Mouse (Mus musculus): ENCODE measurements around the gene Ranbp9. TPM values are rescaled to one million over a fixed set of nuclear protein-coding genes. Genes with fewer than 3 reads are reported as not detected.
"Not testable (repeated sequence)": the region's sequence is repeated elsewhere in the genome, so short reads cannot be mapped to it uniquely, and the experiment has no call there.

The Ranbp9 gene
- polyA plus RNA-seq, 1 experiment from 2014 or later: 12.8 TPM

- H3K4me1 ChIP-seq: peaks cover 23% of the 10 kb centered on the region
- no peak overlapping the region for H3K27ac ChIP-seq
- no peak overlapping the region for H3K4me3 ChIP-seq
- H3K9ac ChIP-seq: no peak overlapping the region
- WGBS: 86% methylated on average over 5 of the region's 5 CpGs
- ATAC-seq (ENCODE audit: low FRiP score): no peak
- 0 out of 2 replicates have a peak, but pooled peaks cover under 1% of the 10 kb centered on the region for H3K9me3 ChIP-seq (replicated peaks)
- H3K36me3 ChIP-seq: no peaks in the 10 kb centered on the region
- H3K4me2 ChIP-seq (replicated peaks): no peak overlapping the region
- H3K27me3 ChIP-seq: no peaks in the 10 kb centered on the region
These were observed 6.4 kb downstream of the Ranbp9 start for GRCm38 (mm10) chr13:43474722-43475121.

DNA sequence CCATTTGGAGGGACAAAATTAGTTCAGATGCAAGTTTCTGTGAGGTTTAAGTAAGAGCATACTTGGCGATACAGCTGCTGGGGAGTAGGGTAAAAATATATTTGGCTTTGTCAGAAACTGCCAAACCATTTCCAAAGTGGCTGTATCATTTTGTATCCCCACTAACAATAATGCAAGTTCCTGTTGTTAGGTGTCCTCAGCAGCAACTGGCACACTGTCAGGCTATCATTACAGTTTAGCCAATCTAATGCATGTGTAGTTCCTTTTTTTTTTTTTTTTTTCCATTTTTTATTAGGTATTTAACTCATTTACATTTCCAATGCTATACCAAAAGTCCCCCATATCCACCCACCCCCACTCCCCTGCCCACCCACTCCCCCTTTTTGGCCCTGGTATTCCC, 9.2 kb downstream of the Ranbp9 start:
- peaks cover 10% of the 10 kb centered on the region for H3K4me1 ChIP-seq
- H3K4me2 ChIP-seq (replicated peaks); H3K9ac ChIP-seq; H3K27me3 ChIP-seq; H3K36me3 ChIP-seq; H3K27ac ChIP-seq; H3K4me3 ChIP-seq; ATAC-seq (ENCODE audit: low FRiP score); H3K9me3 ChIP-seq (replicated peaks): not testable (repeated sequence)
- WGBS: 92% methylated on average over 1 of the region's 1 CpGs

DNA sequence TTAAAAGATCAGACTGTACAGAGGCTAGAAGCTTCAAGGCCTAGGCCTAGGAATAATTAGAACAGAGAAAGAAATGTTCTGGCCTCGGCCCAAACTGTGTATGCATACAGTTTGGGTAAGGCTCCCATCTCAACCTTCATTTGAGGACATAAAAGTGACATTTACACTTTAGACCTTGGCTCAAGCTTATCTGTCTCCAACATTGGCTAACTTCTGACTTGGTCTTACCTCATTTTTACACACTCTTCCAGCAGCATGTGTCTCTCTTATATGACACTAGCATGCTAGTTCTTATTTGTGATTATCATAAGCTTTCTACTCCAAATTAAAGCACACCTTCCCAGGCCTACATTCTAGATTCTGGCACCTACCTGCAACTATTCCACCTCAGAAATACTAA, 11.5 kb downstream of the Ranbp9 start:
- 0 out of 2 replicates have a peak, but pooled peaks cover 9% of the 10 kb centered on the region for H3K9me3 ChIP-seq (replicated peaks)
- no peak overlapping the region for H3K4me2 ChIP-seq (replicated peaks)
- H3K27me3 ChIP-seq: no peaks in the 10 kb centered on the region
- H3K4me1 ChIP-seq: peaks cover 8% of the 10 kb centered on the region
- H3K27ac ChIP-seq: no peak overlapping the region
- H3K36me3 ChIP-seq: no peaks in the 10 kb centered on the region
- no peak overlapping the region for H3K9ac ChIP-seq
- no peak overlapping the region for H3K4me3 ChIP-seq
- WGBS: 87% methylated on average over 1 of the region's 1 CpGs
- no peak for ATAC-seq (ENCODE audit: low FRiP score)

- no peaks in the 10 kb centered on the region for H3K4me1 ChIP-seq
- no peak overlapping the region for H3K4me3 ChIP-seq
- H3K36me3 ChIP-seq: no peaks in the 10 kb centered on the region
- no peak overlapping the region for H3K9ac ChIP-seq
- H3K4me2 ChIP-seq (replicated peaks): no peak overlapping the region
- no peaks in the 10 kb centered on the region for H3K27me3 ChIP-seq
- ATAC-seq (ENCODE audit: low FRiP score): no peak
- no peak overlapping the region for H3K27ac ChIP-seq
- 99% methylated on average over 2 of the region's 2 CpGs for WGBS
- 0 out of 2 replicates have a peak, but pooled peaks cover 7% of the 10 kb centered on the region for H3K9me3 ChIP-seq (replicated peaks)
These were observed 16.5 kb downstream of the Ranbp9 start for GRCm38 (mm10) chr13:43464605-43465004.

- no peak overlapping the region for H3K9ac ChIP-seq
- 85% methylated on average over 1 of the region's 1 CpGs for WGBS
- H3K4me3 ChIP-seq: no peak overlapping the region
- ATAC-seq (ENCODE audit: low FRiP score): no peak
- H3K27me3 ChIP-seq: no peaks in the 10 kb centered on the region
- H3K27ac ChIP-seq: no peak overlapping the region
- H3K4me1 ChIP-seq: peaks cover 9% of the 10 kb centered on the region
- no peaks in the 10 kb centered on the region for H3K9me3 ChIP-seq (replicated peaks)
- H3K4me2 ChIP-seq (replicated peaks): no peak overlapping the region
- H3K36me3 ChIP-seq: no peaks in the 10 kb centered on the region
These were observed 23.9 kb downstream of the Ranbp9 start for GRCm38 (mm10) chr13:43457161-43457560.

- Histone ChIP-seq H3K27me3 (no peaks in the 10 kb centered on the region), H3K9ac (no peak overlapping the region), H3K4me2 (replicated peaks) (no peak overlapping the region), H3K4me1 (peaks cover 9% of the 10 kb centered on the region), H3K27ac (no peak overlapping the region), H3K9me3 (replicated peaks) (no peaks in the 10 kb centered on the region), H3K4me3 (no peak overlapping the region), H3K36me3 (no peaks in the 10 kb centered on the region)
- 88% methylated on average over 7 of the region's 7 CpGs for WGBS
- no peak for ATAC-seq (ENCODE audit: low FRiP score)
These were observed 26.7 kb downstream of the Ranbp9 start for GRCm38 (mm10) chr13:43454431-43454830.

DNA sequence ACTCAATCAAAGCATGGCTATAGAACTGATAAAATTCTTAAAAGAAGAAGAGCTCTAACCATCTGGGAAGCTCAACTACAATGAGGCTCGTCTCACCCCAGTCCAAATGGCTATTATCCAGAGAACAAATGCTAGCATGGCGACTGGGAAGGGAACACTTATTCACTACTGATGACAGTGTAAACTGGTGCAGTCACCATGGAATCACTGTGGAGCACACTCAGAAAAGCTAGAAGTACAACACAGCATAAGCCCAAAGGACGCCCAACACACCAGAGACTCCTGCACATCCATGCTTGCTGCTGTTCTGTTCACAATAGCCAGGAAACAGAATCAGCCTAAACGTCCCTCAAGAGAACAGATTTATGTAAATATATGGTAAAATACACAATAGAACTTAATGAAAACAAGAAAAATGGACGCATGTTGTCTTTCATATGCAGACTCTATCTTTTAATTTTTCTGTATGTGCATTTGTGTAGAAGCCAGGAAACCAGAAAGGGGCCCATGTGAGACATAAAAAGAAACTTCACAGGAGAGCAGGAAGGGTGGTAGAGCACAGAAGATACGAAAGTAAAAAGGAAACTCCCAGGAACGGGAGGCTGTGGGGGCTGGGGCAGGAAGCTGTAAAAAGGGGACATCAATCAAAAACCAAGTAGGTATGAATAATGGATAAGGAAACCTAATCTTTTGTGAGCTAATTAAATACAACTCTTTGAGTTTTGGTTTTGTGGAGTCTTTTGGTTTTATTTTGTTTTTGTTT, 28.1 kb downstream of the Ranbp9 start:
- Histone ChIP-seq H3K9me3 (replicated peaks) (no peaks in the 10 kb centered on the region), H3K27me3 (no peaks in the 10 kb centered on the region), H3K36me3 (no peaks in the 10 kb centered on the region), H3K4me3 (no peak overlapping the region), H3K4me1 (peaks cover 9% of the 10 kb centered on the region), H3K4me2 (replicated peaks) (0 out of 2 replicates have a peak overlapping the region, but pooled peaks have one; percentile 15), H3K9ac (no peak overlapping the region), H3K27ac (peak overlapping the region; percentile 57)
- 33% methylated on average over 7 of the region's 7 CpGs for WGBS
- no peak for ATAC-seq (ENCODE audit: low FRiP score)

DNA sequence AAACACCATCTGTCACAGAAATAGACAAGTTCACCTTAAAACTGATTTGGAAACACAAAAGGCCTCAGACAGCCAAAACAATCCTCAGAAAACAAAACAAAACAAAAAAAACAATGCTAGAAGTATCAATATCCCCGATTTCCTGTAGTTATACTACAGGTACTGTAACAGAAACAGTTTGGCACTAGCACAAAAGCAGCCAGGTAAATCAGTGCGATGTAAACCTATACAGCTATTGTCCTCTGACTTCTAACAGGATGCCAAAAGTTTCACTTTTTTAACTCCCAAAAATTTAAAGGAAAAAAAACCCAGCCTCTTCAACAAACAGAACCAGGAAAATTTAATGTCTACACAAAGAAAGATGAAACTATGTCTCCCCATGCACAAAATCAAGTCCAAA, 28.9 kb downstream of the Ranbp9 start:
- 86% methylated on average over 2 of the region's 2 CpGs for WGBS
- no peak for ATAC-seq (ENCODE audit: low FRiP score)
- no peak overlapping the region for H3K4me3 ChIP-seq

GRCm38 (mm10) chr13:43450686-43451085, 30.4 kb downstream of the Ranbp9 start:
- ATAC-seq (ENCODE audit: low FRiP score): no peak
- 85% methylated on average over 3 of the region's 3 CpGs for WGBS
- H3K27me3 ChIP-seq: no peaks in the 10 kb centered on the region
- H3K36me3 ChIP-seq: no peaks in the 10 kb centered on the region
- H3K4me2 ChIP-seq (replicated peaks): no peak overlapping the region
- H3K4me1 ChIP-seq: peaks cover 21% of the 10 kb centered on the region
- no peak overlapping the region for H3K9ac ChIP-seq
- no peaks in the 10 kb centered on the region for H3K9me3 ChIP-seq (replicated peaks)
- no peak overlapping the region for H3K4me3 ChIP-seq
- no peak overlapping the region for H3K27ac ChIP-seq

More for the DNA sequence above, 28.9 kb downstream of the Ranbp9 start:
- no peaks in the 10 kb centered on the region for H3K27me3 ChIP-seq
- no peak overlapping the region for H3K9ac ChIP-seq
- no peaks in the 10 kb centered on the region for H3K9me3 ChIP-seq (replicated peaks)
- H3K4me1 ChIP-seq: peaks cover 14% of the 10 kb centered on the region
- H3K4me2 ChIP-seq (replicated peaks): no peak overlapping the region
- H3K27ac ChIP-seq: peak overlapping the region; percentile 57; the same call in 1 of the 2 replicates
- no peaks in the 10 kb centered on the region for H3K36me3 ChIP-seq

- Histone ChIP-seq H3K36me3 (no peaks in the 10 kb centered on the region), H3K27ac (no peak overlapping the region), H3K9ac (no peak overlapping the region), H3K4me2 (replicated peaks) (no peak overlapping the region), H3K4me3 (no peak overlapping the region), H3K4me1 (peaks cover 12% of the 10 kb centered on the region), H3K9me3 (replicated peaks) (no peaks in the 10 kb centered on the region), H3K27me3 (no peaks in the 10 kb centered on the region)
- ATAC-seq (ENCODE audit: low FRiP score): no peak
- WGBS: 83% methylated on average over 3 of the region's 3 CpGs
These were observed 33.4 kb downstream of the Ranbp9 start for GRCm38 (mm10) chr13:43447721-43448120.

GRCm38 (mm10) chr13:43445754-43446153, 35.3 kb downstream of the Ranbp9 start:
- ATAC-seq (ENCODE audit: low FRiP score): no peak
- no peak overlapping the region for H3K9ac ChIP-seq
- H3K27ac ChIP-seq: no peak overlapping the region
- H3K36me3 ChIP-seq: no peaks in the 10 kb centered on the region
- 92% methylated on average over 4 of the region's 4 CpGs for WGBS
- no peaks in the 10 kb centered on the region for H3K9me3 ChIP-seq (replicated peaks)
- H3K4me3 ChIP-seq: no peak overlapping the region
- no peaks in the 10 kb centered on the region for H3K27me3 ChIP-seq
- H3K4me2 ChIP-seq (replicated peaks): no peak overlapping the region
- H3K4me1 ChIP-seq: peaks cover 12% of the 10 kb centered on the region

- WGBS: 95% methylated on average over 3 of the region's 3 CpGs
- no peak for ATAC-seq (ENCODE audit: low FRiP score)
- H3K9ac ChIP-seq: no peak overlapping the region
These were observed 36.4 kb downstream of the Ranbp9 start for GRCm38 (mm10) chr13:43444717-43445116.

DNA sequence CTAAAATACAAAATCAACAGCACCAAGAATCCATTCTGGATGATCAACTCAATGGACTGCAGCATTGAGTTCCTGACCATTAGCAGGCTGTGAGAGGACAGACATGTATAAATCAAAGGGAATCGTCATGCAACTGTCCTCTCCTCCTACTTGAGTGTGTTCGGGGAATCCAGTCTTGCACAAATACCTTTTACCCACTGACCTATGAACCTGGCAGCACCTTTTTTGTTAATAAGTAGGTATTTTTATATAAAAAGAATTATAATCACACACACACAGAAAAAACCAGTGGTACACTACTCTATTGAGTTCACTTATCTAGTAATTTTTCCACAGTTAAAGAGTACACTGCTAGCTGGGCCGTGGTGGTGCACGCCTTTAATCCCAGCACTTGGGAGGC, 37.4 kb downstream of the Ranbp9 start:
- ATAC-seq (ENCODE audit: low FRiP score): no peak
- Histone ChIP-seq H3K9ac (no peak overlapping the region), H3K27me3 (no peaks in the 10 kb centered on the region), H3K27ac (no peak overlapping the region), H3K4me1 (peaks cover 12% of the 10 kb centered on the region), H3K4me3 (no peak overlapping the region), H3K4me2 (replicated peaks) (no peak overlapping the region), H3K9me3 (replicated peaks) (no peaks in the 10 kb centered on the region), H3K36me3 (no peaks in the 10 kb centered on the region)
- WGBS: 97% methylated on average over 4 of the region's 4 CpGs

More at GRCm38 (mm10) chr13:43444717-43445116, 36.4 kb downstream of the Ranbp9 start:
- no peaks in the 10 kb centered on the region for H3K9me3 ChIP-seq (replicated peaks)
- no peaks in the 10 kb centered on the region for H3K27me3 ChIP-seq
- peaks cover 12% of the 10 kb centered on the region for H3K4me1 ChIP-seq
- no peak overlapping the region for H3K4me2 ChIP-seq (replicated peaks)
- no peaks in the 10 kb centered on the region for H3K36me3 ChIP-seq
- no peak overlapping the region for H3K4me3 ChIP-seq
- no peak overlapping the region for H3K27ac ChIP-seq
